Mouse (Mus musculus): ENCODE results near the gene Rpl18a. TPM values are rescaled to one million over a fixed set of nuclear protein-coding genes. Genes with fewer than 3 reads are reported as not detected.
"Not testable (repeated sequence)": the region's sequence is repeated elsewhere in the genome, so short reads cannot be mapped to it uniquely, and the experiment has no call there.

Gene Rpl18a
- polyA plus RNA-seq, 1 experiment, result 3,092 TPM

GRCm38 (mm10) chr8:70902211-70902610, 5.0 kb upstream of the Rpl18a start:
- TF ChIP-seq CTCF (IDR thresholded peaks at IDR 0.05; ENCODE audit: borderline replicate concordance, extremely low read depth, insufficient read depth, insufficient read length) (no peak), POLR2A (IDR thresholded peaks at IDR 0.05; ENCODE audit: borderline replicate concordance, extremely low read depth, insufficient read depth, insufficient read length, poor library complexity, severe bottlenecking) (no peak)
- no peak for DNase-seq (ENCODE audit: low read depth)

- no peak for TF ChIP-seq POLR2A (IDR thresholded peaks at IDR 0.05; ENCODE audit: borderline replicate concordance, extremely low read depth, insufficient read depth, insufficient read length, poor library complexity, severe bottlenecking)
- no peak for TF ChIP-seq CTCF (IDR thresholded peaks at IDR 0.05; ENCODE audit: borderline replicate concordance, extremely low read depth, insufficient read depth, insufficient read length)
- no peak for DNase-seq (ENCODE audit: low read depth)
Observed at GRCm38 (mm10) chr8:70900872-70901387, 3.7 kb upstream of the Rpl18a start.

- TF ChIP-seq CTCF (IDR thresholded peaks at IDR 0.05; ENCODE audit: borderline replicate concordance, extremely low read depth, insufficient read depth, insufficient read length) (no peak), POLR2A (IDR thresholded peaks at IDR 0.05; ENCODE audit: borderline replicate concordance, extremely low read depth, insufficient read depth, insufficient read length, poor library complexity, severe bottlenecking) (no peak)
Observed at GRCm38 (mm10) chr8:70899226-70899625, 2.0 kb upstream of the Rpl18a start.

GRCm38 (mm10) chr8:70898661-70899198, 1.5 kb upstream of the Rpl18a start:
- TF ChIP-seq POLR2A (IDR thresholded peaks at IDR 0.05; ENCODE audit: borderline replicate concordance, extremely low read depth, insufficient read depth, insufficient read length, poor library complexity, severe bottlenecking) (no peak), CTCF (IDR thresholded peaks at IDR 0.05; ENCODE audit: borderline replicate concordance, extremely low read depth, insufficient read depth, insufficient read length) (no peak)
- no peak for DNase-seq (ENCODE audit: low read depth)

More at GRCm38 (mm10) chr8:70899226-70899625, 2.0 kb upstream of the Rpl18a start:
- DNase-seq (ENCODE audit: low read depth), result no peak

- peak; percentile 90 for DNase-seq (ENCODE audit: low read depth)
- peak; percentile 98 for TF ChIP-seq CTCF (IDR thresholded peaks at IDR 0.05; ENCODE audit: borderline replicate concordance, extremely low read depth, insufficient read depth, insufficient read length)
- TF ChIP-seq POLR2A (IDR thresholded peaks at IDR 0.05; ENCODE audit: borderline replicate concordance, extremely low read depth, insufficient read depth, insufficient read length, poor library complexity, severe bottlenecking), result no peak
Observed at GRCm38 (mm10) chr8:70897681-70898413, 635 bp upstream of the Rpl18a start.

- no peak for DNase-seq (ENCODE audit: low read depth)
- TF ChIP-seq CTCF (IDR thresholded peaks at IDR 0.05; ENCODE audit: borderline replicate concordance, extremely low read depth, insufficient read depth, insufficient read length) (no peak), POLR2A (IDR thresholded peaks at IDR 0.05; ENCODE audit: borderline replicate concordance, extremely low read depth, insufficient read depth, insufficient read length, poor library complexity, severe bottlenecking) (no peak)
Observed at GRCm38 (mm10) chr8:70896316-70897020, 744 bp downstream of the Rpl18a start.

GRCm38 (mm10) chr8:70895571-70896259, 1.5 kb downstream of the Rpl18a start:
- DNase-seq (ENCODE audit: low read depth), result not testable (repeated sequence)

- TF ChIP-seq POLR2A (IDR thresholded peaks at IDR 0.05; ENCODE audit: borderline replicate concordance, extremely low read depth, insufficient read depth, insufficient read length, poor library complexity, severe bottlenecking) (no peak), CTCF (IDR thresholded peaks at IDR 0.05; ENCODE audit: borderline replicate concordance, extremely low read depth, insufficient read depth, insufficient read length) (no peak)
- no peak for DNase-seq (ENCODE audit: low read depth)
Observed at GRCm38 (mm10) chr8:70894771-70895545, 2.3 kb downstream of the Rpl18a start.

- DNase-seq (ENCODE audit: low read depth), result no peak
- TF ChIP-seq POLR2A (IDR thresholded peaks at IDR 0.05; ENCODE audit: borderline replicate concordance, extremely low read depth, insufficient read depth, insufficient read length, poor library complexity, severe bottlenecking), result no peak
- TF ChIP-seq CTCF (IDR thresholded peaks at IDR 0.05; ENCODE audit: borderline replicate concordance, extremely low read depth, insufficient read depth, insufficient read length), result no peak
Observed at GRCm38 (mm10) chr8:70894385-70894720, 2.9 kb downstream of the Rpl18a start.

- DNase-seq (ENCODE audit: low read depth), result peak; percentile 88
- no peak for TF ChIP-seq POLR2A (IDR thresholded peaks at IDR 0.05; ENCODE audit: borderline replicate concordance, extremely low read depth, insufficient read depth, insufficient read length, poor library complexity, severe bottlenecking)
- TF ChIP-seq CTCF (IDR thresholded peaks at IDR 0.05; ENCODE audit: borderline replicate concordance, extremely low read depth, insufficient read depth, insufficient read length), result peak; percentile 80
Observed at GRCm38 (mm10) chr8:70893656-70894384, 3.4 kb downstream of the Rpl18a start.
